Mouse (Mus musculus): ENCODE results near the gene Tmed1.
"Not testable (repeated sequence)": the region's sequence is repeated elsewhere in the genome, so short reads cannot be mapped to it uniquely, and the experiment has no call there.

The Tmed1 gene

GRCm38 (mm10) chr9:21525142-21525936, 15.3 kb upstream of the Tmed1 start:
- no peak for DNase-seq

DNA sequence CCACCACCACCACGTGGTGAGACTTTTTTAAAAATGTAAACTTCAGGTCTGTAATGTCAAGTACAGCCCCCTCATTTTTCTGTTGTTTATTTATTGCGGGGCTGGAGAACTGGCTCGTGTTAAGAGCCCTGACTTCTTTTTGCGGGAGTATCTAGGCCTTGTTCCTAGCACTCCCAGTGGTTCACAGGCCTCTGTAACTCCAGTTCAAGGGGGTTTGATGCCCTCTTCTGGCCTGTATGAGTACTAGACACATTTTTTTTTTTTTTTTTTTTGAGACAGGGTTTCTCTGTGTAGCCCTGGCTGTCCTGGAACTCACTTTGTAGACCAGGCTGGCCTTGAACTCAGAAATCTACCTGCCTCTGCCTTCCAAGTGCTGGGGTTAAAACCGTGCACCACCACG, 8.6 kb upstream of the Tmed1 start:
- not testable (repeated sequence) for DNase-seq

GRCm38 (mm10) chr9:21517947-21518495, 8.0 kb upstream of the Tmed1 start:
- no peak for DNase-seq

GRCm38 (mm10) chr9:21513466-21513865, 3.4 kb upstream of the Tmed1 start:
- no peak for DNase-seq

GRCm38 (mm10) chr9:21511052-21511451, 1.0 kb upstream of the Tmed1 start:
- DNase-seq = no peak

GRCm38 (mm10) chr9:21510689-21511015, 600 bp upstream of the Tmed1 start:
- no peak for DNase-seq

GRCm38 (mm10) chr9:21508871-21509404, 1.1 kb downstream of the Tmed1 start:
- DNase-seq = no peak

DNA sequence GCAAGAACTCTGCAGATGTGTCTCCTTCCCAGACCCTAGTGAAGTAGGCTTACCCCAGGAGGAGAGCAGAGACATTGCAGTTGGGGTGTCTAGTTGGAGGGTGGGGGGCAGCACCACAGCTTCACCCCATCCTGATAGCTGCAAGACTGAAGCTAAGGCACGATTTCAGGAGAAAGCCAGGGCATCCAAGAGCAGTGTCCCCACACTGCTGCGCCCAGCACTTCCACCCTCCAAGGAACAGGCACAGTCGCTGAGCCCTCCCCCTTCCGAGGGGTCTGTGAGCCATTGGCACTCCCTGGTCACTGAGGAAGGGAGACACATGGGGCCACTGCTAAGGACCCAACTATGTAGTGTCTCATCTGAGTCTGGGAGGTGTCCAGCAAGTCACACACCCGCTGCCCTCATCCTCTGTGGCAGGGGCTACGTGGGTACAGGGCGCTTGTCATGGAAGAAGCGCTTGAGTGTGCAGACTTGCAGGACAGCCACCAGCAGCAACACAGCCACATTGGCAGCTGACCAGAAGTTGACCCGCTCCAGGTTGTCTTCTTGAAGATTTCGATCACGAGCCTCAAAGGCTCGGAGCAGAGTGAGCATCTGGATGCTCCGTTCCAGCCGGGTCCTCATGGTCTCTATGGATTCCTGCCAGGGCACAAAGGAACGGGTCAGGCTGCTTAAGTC, 2.2 kb downstream of the Tmed1 start:
- DNase-seq = no peak

DNA sequence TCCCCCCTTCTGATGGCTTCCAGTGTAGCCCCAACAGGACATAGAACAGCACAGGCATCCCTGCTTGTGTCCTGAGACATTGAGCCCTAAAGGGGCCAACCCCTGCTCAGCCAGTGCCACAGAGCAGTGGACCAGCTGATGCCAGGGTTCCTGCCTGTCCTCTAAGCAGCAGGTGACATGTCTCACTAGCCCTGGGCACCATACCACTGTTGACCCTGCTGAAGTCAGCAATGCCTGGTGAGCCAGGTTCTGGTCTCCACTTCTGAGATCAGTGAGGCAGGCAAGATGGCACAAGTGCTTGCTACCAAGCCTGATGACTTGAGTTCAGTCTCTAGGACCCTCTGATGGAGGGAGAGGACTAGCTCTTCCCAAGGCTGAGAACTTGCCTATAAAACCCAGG, 4.3 kb downstream of the Tmed1 start:
- DNase-seq = no peak

GRCm38 (mm10) chr9:21503352-21503751, 6.7 kb downstream of the Tmed1 start:
- no peak for DNase-seq

GRCm38 (mm10) chr9:21498284-21498902, 11.7 kb downstream of the Tmed1 start:
- no peak for DNase-seq

DNA sequence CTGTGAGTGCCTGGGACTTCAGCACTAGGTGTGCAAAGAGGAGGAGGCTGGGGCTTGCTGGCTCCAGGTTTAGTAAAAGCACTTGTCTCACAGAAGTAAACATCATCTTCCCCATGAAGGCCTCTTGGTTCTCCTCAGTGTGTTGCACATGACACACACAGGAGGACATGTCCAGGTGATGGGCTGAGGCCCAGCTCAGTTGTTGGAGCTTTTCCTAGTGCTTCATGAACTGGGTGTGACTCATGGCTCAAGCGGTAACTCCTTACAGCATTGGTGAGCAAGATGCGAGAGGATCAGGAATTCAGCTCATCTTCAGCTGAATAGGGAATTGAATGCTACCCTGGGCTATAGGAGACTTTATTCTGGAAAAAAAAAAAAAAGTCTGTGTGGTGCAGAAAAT, 12.4 kb downstream of the Tmed1 start:
- DNase-seq = no peak

DNA sequence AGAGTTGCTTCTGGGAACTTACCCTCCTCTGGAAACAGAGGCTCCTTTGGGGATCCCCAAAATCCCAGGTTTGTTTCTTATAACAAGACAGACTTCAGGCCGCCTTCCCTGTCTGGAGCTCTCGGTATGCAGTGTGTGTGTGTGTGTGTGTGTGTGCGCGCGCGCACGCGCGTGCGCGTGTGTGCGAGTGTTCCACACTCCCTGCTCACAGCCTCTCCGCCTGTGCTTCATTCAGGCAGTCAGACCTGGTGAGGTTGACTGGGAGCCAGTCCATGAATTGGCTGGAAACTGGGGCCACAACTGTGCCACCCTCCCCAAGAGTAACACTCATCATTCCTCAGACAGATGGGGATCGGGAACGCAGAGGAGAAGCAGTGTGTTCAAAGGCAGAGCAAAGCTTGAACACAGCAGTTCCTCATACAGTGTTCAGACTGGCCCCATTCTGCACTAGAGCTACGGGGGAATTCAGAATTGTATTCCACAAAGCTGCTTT, 13.0 kb downstream of the Tmed1 start:
- no peak for DNase-seq

GRCm38 (mm10) chr9:21496308-21497049, 13.6 kb downstream of the Tmed1 start:
- peak; percentile 87 for DNase-seq

DNA sequence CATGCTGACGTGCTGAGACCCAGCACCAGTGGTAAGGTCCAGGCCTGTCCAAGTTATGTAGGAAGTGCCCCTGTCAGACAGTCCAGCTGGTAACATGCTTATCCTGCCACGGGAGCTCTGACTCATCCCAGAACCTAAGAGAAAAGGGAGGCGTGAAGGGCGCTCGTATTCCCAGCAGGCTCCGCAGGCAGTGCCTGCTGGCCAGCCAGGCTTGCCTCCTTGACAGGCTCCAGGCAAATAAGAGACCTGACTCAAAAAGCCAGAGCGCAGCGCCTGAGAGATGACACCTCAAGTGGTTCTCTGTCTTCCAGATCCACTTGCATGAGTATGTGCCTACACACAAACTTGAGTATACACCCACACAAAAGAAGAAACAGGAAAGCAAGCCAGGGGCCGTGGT, 15.3 kb downstream of the Tmed1 start:
- DNase-seq = no peak

- DNase-seq = no peak
Observed at GRCm38 (mm10) chr9:21493907-21494306, 16.1 kb downstream of the Tmed1 start.

DNA sequence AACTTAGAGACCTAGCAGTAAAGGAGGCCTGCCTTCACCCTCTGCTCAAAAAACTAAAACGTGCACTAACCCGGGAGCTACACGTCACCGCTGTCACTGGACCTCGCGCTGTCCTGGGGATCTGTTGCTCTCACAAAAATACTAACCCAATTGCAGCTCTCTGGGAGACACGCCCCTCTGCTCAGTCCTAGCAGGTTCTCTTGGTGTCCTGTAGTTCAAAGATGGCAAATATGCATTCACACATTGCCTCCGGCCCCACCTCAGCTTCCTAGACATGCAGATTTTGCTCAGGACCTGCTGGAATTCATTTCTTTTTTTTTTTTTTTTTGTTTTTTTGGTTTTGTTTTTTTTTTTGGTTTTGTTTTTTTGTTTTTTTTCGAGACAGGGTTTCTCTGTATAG, 19.4 kb downstream of the Tmed1 start:
- DNase-seq = no peak

DNA sequence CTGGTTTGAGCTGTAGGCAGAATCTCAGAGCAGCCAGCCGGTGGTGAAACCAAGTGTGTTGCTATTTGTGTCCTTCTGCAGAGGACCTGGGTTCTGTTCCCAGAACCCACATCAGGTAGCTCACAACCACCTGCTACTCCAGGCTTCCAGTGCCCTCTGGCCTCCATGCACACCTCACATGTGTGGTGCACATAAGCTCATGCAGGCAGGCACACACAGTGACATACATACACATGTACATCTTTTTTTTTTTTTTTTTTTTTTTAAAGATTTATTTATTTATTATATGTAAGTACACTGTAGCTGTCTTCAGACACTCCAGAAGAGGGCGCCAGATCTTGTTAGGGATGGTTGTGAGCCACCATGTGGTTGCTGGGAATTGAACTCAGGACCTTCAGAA, 21.8 kb downstream of the Tmed1 start:
- DNase-seq = not testable (repeated sequence)

GRCm38 (mm10) chr9:21484065-21484464, 26.0 kb downstream of the Tmed1 start:
- DNase-seq = no peak

DNA sequence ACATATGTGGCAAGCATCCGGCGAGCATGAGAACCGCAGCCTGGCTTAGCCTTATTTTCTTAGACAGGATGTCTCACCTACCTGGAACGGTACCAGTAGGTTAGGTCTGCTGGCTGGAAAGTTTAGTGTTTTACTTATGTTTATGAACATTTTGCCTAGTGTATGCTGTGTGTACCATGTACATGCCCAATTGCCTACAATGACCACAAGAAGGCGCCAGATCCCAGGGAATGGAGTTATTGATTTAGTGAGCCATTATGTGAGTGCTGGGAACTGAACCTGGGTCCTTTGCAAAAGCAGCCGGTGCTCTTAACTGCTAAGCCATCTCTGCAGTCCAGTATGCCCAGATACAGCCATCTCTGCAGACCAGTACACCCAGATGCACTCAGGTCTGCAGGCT, 32.3 kb downstream of the Tmed1 start:
- no peak for DNase-seq

DNA sequence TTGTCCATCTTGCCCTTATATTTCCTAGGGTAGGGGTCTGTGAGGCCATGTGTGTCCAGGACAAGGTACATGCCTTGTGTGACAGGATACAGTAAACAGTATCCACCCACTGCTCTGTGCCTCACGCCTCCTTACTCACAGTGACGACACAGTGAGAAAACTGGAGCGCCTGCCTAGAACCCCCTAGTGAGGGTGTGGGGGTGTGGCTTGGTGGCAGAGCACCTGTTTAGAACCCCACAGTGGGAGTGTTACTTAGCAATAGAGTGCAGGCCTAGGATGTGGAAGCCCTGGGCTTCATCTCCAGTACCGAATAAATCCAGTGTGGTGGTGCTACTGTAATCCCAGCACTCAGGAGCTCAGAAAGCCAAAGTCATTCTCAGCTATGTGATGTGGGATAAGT, 37.1 kb downstream of the Tmed1 start:
- DNase-seq = no peak
